Mouse (Mus musculus): ENCODE data around the gene Lrrc55. TPM values are rescaled to one million over a fixed set of nuclear protein-coding genes. Genes with fewer than 3 reads are reported as not detected.

Lrrc55 gene
- total and polyA plus RNA-seq, 2 experiments from 2014 or later, result 9.7 to 27.3 TPM

DNA sequence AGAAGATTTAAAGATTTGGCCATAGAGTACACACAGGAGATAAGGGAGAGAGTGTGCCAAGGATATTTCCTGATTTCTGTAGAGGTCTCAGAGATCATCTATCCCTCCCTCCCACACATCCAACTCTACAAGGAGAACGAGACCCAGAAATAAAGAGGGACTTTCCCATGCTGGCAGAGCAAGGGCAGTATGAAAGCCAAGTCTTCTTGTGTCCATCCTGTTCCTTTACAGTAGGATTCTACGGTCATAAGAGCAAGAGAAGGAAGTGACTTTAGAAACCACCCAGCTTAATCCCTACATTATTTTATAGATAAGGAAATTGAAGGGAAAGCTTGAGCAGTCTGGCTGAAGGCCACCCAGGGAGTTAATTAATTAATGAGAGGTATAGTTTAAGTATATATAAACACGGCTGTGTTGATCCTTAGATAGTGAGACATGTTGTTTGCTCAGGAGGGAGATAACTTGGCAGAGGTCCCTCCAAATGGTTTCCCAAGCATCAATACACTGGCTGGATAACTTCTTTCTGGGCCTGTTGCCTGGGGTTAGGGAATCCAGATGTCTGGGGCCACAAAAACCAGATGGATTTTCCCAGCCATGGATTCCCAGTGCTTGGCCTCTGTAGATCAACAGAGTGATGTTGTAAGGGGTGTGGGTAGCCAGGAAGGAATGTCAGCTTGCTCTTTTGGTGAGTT lies 24.8 kb downstream of the Lrrc55 start:
- DNase-seq (ENCODE audit: low spot score), result no peak
- no peaks in the 10 kb centered on the region for H3K4me1 ChIP-seq (ENCODE audit: insufficient read depth, low read length)
- H3K4me2 ChIP-seq (ENCODE audit: low read depth, low read length), result no peak overlapping the region
- ATAC-seq, result no peak
- 61% methylated on average over 3 of the region's 3 CpGs for WGBS
- no peak overlapping the region for H3K4me3 ChIP-seq (ENCODE audit: low read length)
- no peaks in the 10 kb centered on the region for H3K9me3 ChIP-seq (ENCODE audit: low read length)
- no peaks in the 10 kb centered on the region for H3K36me3 ChIP-seq (ENCODE audit: insufficient read depth, low read length)
- H3K27ac ChIP-seq, result no peak overlapping the region
- H3K27me3 ChIP-seq (ENCODE audit: insufficient read depth, low read length), result no peaks in the 10 kb centered on the region
- H3K9ac ChIP-seq (replicated peaks; ENCODE audit: low read length), result no peak overlapping the region
- TF ChIP-seq CTCF (IDR thresholded peaks at IDR 0.05; ENCODE audit: low read depth), result no peak

- Histone ChIP-seq H3K4me1 (ENCODE audit: insufficient read depth, low read length) (no peaks in the 10 kb centered on the region), H3K36me3 (ENCODE audit: insufficient read depth, low read length) (no peaks in the 10 kb centered on the region), H3K4me3 (ENCODE audit: low read length) (no peak overlapping the region), H3K9ac (replicated peaks; ENCODE audit: low read length) (no peak overlapping the region), H3K4me2 (ENCODE audit: low read depth, low read length) (no peak overlapping the region), H3K27me3 (ENCODE audit: insufficient read depth, low read length) (no peaks in the 10 kb centered on the region), H3K9me3 (ENCODE audit: low read length) (no peaks in the 10 kb centered on the region), H3K27ac (no peak overlapping the region)
- DNase-seq (ENCODE audit: low spot score) (no peak), ATAC-seq (no peak)
- TF ChIP-seq CTCF (IDR thresholded peaks at IDR 0.05; ENCODE audit: low read depth), result no peak
- WGBS, result 97% methylated on average over 1 of the region's 1 CpGs
Observed at GRCm38 (mm10) chr2:85168327-85168726, 28.7 kb downstream of the Lrrc55 start.

DNA sequence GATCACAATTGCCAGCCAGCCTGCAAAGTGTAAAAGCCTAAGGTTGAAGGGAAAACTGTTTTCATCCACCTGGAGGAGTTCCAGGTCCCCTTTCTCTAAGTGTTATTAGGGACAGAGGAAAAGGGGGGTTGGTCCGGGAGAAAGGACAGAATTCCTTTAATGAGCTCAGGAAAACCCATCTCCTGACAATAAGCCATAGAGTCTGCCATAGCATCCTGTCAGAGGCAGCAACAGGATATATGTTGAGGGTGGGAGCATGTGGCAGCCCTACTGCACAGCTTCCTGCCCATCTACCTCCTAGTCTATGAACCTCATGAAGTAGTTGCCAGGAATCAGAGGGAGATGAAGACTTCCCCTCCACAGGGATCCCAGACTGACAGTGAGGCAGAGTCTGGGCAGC lies 29.4 kb downstream of the Lrrc55 start:
- Histone ChIP-seq H3K4me2 (ENCODE audit: low read depth, low read length) (no peak overlapping the region), H3K27me3 (ENCODE audit: insufficient read depth, low read length) (no peaks in the 10 kb centered on the region), H3K9me3 (ENCODE audit: low read length) (no peaks in the 10 kb centered on the region), H3K4me3 (ENCODE audit: low read length) (no peak overlapping the region), H3K27ac (no peak overlapping the region), H3K4me1 (ENCODE audit: insufficient read depth, low read length) (no peaks in the 10 kb centered on the region), H3K9ac (replicated peaks; ENCODE audit: low read length) (no peak overlapping the region), H3K36me3 (ENCODE audit: insufficient read depth, low read length) (no peaks in the 10 kb centered on the region)
- no peak for ATAC-seq
- no peak for TF ChIP-seq CTCF (IDR thresholded peaks at IDR 0.05; ENCODE audit: low read depth)
- DNase-seq (ENCODE audit: low spot score), result no peak
- WGBS, result 69% methylated on average over 1 of the region's 1 CpGs

DNA sequence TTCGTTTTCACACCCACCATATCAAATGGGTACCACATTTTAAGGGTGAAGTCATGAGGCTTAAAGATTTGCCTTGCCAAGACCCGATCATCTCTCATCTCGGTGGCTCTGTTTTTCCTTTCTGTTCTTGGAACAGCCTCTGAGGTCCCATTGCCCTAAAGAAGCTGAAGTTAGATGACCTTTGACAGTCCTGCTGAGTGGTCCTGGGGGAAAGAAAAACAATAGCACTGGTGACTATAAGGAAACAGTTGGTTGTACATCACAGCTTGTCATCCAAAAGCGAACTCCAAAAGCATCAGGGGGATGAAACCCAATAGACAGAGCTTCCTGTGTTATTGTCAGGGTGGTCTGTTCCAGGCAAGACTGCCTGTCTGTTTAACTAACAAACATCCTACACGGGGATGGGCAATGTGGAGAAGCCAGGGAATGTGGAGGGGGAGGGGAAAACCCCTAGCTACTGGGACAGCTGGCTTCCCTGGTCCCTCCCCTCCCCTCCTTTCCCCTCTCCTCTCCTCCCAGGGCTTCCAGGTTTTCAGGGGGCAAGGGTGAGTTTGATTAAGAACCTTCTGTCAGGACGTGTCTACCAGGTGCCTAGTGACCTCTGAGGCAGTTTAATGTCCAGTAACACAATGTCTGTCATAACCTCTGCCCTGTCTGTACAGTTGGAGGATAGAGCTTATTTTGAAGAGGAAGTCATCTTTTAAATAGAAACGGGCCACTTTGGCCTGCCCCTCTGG lies 33.5 kb downstream of the Lrrc55 start:
- 44% methylated on average over 7 of the region's 7 CpGs for WGBS
- Histone ChIP-seq H3K27me3 (ENCODE audit: insufficient read depth, low read length) (no peaks in the 10 kb centered on the region), H3K36me3 (ENCODE audit: insufficient read depth, low read length) (no peaks in the 10 kb centered on the region), H3K4me1 (ENCODE audit: insufficient read depth, low read length) (0 out of 2 replicates have a peak, but pooled peaks cover 6% of the 10 kb centered on the region), H3K27ac (no peak overlapping the region), H3K4me2 (ENCODE audit: low read depth, low read length) (no peak overlapping the region), H3K4me3 (ENCODE audit: low read length) (no peak overlapping the region), H3K9ac (replicated peaks; ENCODE audit: low read length) (no peak overlapping the region), H3K9me3 (ENCODE audit: low read length) (no peaks in the 10 kb centered on the region)
- ATAC-seq (no peak), DNase-seq (ENCODE audit: low spot score) (no peak)
- no peak for TF ChIP-seq CTCF (IDR thresholded peaks at IDR 0.05; ENCODE audit: low read depth)

GRCm38 (mm10) chr2:85161638-85162093 lies 35.3 kb downstream of the Lrrc55 start:
- 14% methylated on average over 1 of the region's 1 CpGs for WGBS
- ATAC-seq, result no peak
- H3K27ac ChIP-seq, result no peak overlapping the region

GRCm38 (mm10) chr2:85160901-85161637 lies 35.9 kb downstream of the Lrrc55 start:
- DNase-seq (ENCODE audit: low spot score) (peak; percentile 21), ATAC-seq (peak; percentile 66)
- no peaks in the 10 kb centered on the region for H3K36me3 ChIP-seq (ENCODE audit: insufficient read depth, low read length)
- H3K27me3 ChIP-seq (ENCODE audit: insufficient read depth, low read length), result no peaks in the 10 kb centered on the region
- H3K9ac ChIP-seq (replicated peaks; ENCODE audit: low read length), result no peak overlapping the region
- no peak overlapping the region for H3K4me2 ChIP-seq (ENCODE audit: low read depth, low read length)
- H3K27ac ChIP-seq, result no peak overlapping the region
- no peaks in the 10 kb centered on the region for H3K9me3 ChIP-seq (ENCODE audit: low read length)
- 72% methylated on average over 4 of the region's 4 CpGs for WGBS
- TF ChIP-seq CTCF (IDR thresholded peaks at IDR 0.05; ENCODE audit: low read depth), result no peak
- 0 out of 2 replicates have a peak, but pooled peaks cover 6% of the 10 kb centered on the region for H3K4me1 ChIP-seq (ENCODE audit: insufficient read depth, low read length)
- no peak overlapping the region for H3K4me3 ChIP-seq (ENCODE audit: low read length)

More at GRCm38 (mm10) chr2:85161638-85162093, 35.3 kb downstream of the Lrrc55 start:
- Histone ChIP-seq H3K27me3 (ENCODE audit: insufficient read depth, low read length) (no peaks in the 10 kb centered on the region), H3K9me3 (ENCODE audit: low read length) (no peaks in the 10 kb centered on the region), H3K4me3 (ENCODE audit: low read length) (no peak overlapping the region), H3K4me1 (ENCODE audit: insufficient read depth, low read length) (0 out of 2 replicates have a peak, but pooled peaks cover 6% of the 10 kb centered on the region), H3K4me2 (ENCODE audit: low read depth, low read length) (no peak overlapping the region), H3K9ac (replicated peaks; ENCODE audit: low read length) (no peak overlapping the region), H3K36me3 (ENCODE audit: insufficient read depth, low read length) (no peaks in the 10 kb centered on the region)
- DNase-seq (ENCODE audit: low spot score), result peak; percentile 16
- TF ChIP-seq CTCF (IDR thresholded peaks at IDR 0.05; ENCODE audit: low read depth), result no peak

All from hindbrain, postnatal 0 days (tissue).